Mouse (Mus musculus) testis, postnatal 10 days (tissue): ENCODE data around the gene Igf2.

Experiments used
- DNase-seq: peaks from one replicate; pipeline ENCODE4 v3.0.0; 2021; ENCODE audit warnings: low spot score

Gene Igf2

GRCm38 (mm10) chr7:142658681-142659180, 7.9 kb downstream of the Igf2 start:
- DNase-seq, result no peak

DNA sequence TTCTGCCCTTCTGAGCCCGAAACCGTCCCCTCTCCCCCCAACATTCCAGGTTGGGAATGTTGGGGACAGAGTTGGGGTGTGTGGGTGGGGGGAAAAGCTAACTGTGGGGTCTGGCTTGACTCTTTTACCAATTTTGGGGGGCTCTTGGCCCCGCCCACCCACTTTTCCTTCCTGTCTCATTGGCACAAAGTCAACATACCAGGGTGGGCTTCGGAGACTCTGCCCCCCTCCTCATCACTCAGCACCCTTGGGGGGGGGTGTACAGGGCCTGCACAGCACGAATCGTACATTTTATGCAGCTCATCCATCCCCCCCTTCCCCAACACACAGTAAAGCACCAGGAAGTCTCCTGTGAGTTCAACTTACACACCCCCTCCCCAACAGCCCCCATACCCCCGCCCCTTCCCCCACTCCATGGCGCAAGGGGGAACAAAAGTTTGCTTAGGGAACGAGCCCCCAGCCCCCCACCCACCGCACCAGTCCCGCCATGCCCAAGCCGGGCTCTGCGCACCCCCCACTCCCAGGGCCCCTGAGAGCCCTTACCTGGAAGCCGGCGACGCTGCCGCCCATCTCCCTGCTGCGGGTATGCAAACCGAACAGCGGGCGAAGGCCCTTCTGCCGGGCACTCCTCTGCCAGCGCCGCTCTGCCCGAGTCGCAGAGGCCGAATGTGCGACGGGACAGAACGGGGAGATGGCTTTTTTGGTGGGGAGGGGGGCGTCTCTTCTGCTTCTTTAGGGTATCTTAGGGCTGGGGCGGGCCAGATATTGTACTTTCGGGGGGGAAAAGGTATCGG, 8.6 kb downstream of the Igf2 start:
- DNase-seq, result no peak

DNA sequence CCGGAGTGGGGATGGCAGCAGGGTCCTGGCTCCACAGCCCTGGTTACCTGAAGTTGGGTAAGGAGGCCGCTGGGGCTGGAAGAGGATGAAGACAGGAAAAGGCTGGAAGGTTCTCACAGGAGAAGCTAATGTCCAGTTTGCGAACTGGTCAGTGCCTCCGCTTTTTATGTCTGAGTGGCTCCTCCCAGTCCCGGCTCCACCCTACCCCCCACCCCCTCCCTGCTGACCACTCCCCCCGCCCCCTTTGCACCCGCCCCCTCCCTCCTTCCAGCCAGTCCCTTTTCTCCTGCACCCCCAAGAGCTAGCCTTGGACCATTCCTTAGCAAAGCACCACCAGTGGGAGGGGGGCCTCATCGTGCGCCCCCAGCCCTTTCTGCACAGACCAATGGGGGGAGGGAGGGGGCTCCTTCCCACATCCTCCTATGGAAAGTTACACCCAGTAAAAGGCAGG, 9.2 kb downstream of the Igf2 start:
- DNase-seq, result no peak

DNA sequence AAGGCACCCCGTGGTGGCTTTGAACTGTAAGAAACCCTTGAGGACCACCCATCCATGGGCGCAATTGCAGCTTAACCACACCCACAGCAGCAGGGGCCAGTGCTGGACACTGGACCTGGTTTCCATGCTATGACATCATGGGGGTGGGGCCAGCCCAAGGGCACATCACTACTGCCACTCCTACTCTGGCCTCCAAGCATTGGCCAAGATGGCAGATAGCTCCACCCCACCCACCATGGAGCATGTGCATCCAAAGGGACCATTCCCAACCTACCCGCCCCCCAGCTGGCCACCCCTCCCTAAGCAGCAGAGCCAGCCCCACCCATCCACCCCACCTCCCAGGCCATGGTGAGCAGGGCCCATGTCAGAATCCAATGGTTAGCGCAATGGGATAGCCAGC, 10.6 kb downstream of the Igf2 start:
- DNase-seq, result no peak

DNA sequence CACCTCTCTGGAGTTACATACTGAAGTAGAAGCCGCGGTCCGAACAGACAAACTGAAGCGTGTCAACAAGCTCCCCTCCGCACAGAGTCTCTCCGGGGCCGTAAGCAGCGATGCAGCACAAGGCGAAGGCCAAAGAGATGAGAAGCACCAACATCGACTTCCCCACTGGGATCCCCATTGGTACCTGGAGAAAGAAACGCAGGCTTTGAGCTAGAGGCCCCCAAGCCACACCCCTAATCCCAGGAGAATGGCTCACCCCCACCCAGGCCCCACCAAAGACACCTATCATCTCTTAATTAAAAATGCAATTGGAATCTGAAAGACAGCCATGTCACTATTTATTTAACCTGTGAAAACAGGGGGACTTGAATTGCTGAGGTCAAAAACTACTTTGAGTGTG, 11.0 kb downstream of the Igf2 start:
- DNase-seq, result no peak

DNA sequence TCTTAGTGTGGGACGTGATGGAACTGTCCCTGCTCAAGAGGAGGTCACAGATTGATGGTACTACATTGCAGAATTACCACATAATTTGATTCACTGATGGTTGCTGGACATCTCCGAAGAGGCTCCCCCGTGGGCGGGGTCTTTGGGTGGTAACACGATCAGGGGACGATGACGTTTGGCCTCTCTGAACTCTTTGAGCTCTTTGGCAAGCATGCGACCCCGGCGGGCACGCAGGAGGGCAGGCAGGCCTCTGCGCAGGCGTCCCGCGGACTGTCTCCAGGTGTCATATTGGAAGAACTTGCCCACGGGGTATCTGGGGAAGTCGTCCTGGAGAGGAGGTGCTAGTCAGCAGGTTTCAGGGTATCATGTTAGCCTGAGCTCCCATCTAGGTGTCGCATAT, 12.9 kb downstream of the Igf2 start:
- DNase-seq, result no peak

DNA sequence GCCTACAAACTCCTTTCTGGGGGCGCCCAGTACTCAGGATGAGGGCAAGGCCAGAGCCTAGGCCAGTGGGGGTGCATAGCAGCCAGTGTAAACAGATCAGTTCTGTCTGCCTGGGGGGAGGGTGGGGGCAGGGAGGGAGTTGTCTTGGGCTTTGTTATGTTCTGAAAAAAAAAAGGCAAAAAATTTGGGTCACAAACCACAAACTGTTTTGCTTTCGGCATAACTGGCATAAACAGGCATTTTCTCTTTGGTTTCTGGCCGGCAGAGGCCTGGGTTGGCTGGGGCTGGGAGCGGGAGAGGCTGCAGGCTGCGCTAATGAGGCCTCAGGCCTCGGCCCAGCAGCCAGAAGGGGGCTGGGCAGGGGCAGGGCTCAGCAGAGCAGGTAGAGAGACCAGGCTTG, 19.9 kb downstream of the Igf2 start:
- DNase-seq, result no peak

DNA sequence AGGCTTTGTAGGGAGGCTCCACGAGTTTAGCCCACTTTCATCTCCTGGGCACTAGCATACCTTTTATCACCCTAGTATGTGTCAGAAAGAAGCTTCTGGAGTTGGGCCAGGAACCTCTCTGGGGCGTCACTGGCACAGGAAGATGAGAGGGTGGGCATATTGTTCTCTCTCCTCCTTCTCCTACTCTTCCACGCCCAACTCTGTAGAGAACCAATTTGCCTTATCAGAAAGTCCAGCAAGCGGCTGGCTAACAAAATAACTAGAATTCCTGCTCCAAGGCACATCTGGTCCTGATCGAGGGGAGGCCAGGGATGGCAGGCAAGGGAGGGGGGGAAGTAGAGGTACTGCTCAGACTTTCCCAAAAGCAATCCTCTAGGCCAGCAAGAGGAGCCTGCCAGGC, 21.6 kb downstream of the Igf2 start:
- no peak for DNase-seq

GRCm38 (mm10) chr7:142636178-142636577, 30.4 kb downstream of the Igf2 start:
- DNase-seq, result no peak

GRCm38 (mm10) chr7:142630691-142631090, 35.9 kb downstream of the Igf2 start:
- no peak for DNase-seq

DNA sequence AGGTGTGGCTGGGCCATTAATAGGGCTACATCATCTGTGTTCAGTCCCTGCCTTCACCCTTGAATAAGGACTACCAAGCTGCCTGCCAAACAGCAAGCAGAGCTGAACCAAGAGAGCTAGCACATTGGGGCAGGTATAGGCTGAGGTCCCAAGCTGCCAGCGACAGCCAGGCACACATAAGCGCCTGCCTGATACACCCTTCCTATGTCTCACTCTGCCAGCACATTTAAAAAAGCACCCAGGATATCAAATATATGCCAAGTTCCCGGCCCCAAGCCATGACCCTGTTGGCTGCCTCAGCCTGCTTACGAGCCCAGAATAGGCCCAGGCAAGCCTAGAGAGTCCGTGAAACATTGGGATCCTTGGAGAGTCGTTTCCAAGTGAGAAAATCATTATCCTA, 36.8 kb downstream of the Igf2 start:
- DNase-seq, result no peak

DNA sequence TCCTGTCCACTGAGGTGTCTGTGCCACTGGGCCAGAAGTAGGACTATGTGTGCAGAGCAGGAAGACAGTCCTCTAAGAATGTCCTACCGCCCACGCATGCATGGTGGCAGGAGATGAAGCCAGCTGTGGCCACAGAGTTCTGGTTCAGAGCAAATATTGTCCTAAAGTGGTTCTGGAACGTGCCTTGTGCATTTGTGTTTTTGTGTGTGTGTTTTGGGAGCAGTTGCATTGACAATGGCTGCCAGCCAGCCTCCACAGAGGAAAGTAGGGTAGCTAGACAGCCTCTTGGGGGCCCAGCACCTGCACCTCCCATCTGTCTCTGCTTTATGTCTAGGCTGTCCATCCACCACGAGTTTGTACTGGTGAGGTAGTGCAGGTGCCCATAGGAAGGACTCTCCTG, 44.4 kb downstream of the Igf2 start:
- DNase-seq, result no peak

- DNase-seq, result no peak
Observed at GRCm38 (mm10) chr7:142613077-142613476, 53.5 kb downstream of the Igf2 start.

GRCm38 (mm10) chr7:142610627-142611406, 55.8 kb downstream of the Igf2 start:
- peak; percentile 80 for DNase-seq

DNA sequence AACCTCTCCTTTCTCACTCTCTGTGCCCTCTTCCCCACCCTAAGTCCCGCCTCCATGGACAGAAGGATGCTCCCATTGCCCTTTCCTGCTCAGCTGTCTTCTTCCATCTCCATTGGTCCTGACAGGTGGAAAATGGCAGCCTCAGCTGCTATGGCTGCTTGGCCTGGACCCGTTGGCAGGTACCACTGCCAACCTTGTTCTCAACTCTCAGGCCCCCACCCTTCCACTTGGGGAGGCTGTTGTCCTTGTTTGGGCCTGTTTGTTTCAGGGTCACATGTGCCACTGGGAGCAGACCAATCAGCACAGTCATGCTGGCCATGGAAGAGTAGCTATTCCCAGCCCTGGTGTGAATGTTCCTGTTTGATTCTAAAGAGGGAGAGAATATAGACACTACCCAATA, 65.7 kb downstream of the Igf2 start:
- DNase-seq, result no peak
